Mouse (Mus musculus) adrenal gland, postnatal 4 days (tissue): ENCODE data around the gene Cct5. TPM values are rescaled to one million over a fixed set of nuclear protein-coding genes. Genes with fewer than 3 reads are reported as not detected.
A peak's percentile ranks its signal among the peaks of the same experiment; 100 is the strongest.

ENCODE experiments used
- DNase-seq, 2 experiments: peaks; one replicate each; pipeline ENCODE4 v3.0.0; 2021 to 2022; ENCODE audit warnings: low spot score in 2 of 2, mixed read lengths in 2 of 2
- total RNA-seq, 2 experiments: library from RNA; stranded (reverse); gene quantifications; 2 replicates each; pipeline ENCODE4 v1.2.3; 2021

Gene Cct5
- total RNA-seq, 2 experiments from 2014 or later, result 310 to 330 TPM

DNA sequence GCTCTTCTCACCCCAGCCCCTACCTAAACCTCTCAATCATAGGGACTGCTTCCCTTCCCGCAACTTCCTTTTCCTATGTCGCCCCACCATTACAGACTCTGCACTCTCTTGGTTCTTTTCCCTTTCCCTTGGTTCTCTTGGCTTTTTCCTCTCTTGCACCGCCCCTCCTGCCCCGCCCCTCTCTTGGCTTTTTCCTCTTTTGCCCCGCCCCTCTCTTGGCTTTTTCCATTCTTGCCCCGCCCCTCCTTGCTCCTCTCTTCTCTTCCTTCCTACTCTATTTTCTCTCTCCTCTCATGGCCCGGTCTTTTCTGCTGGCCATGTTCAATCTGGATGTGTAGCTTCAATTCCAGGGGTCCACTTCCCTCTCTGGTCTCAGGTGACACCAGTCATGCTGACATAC is 34.2 kb downstream of the Cct5 start:
- no peak for DNase-seq

DNA sequence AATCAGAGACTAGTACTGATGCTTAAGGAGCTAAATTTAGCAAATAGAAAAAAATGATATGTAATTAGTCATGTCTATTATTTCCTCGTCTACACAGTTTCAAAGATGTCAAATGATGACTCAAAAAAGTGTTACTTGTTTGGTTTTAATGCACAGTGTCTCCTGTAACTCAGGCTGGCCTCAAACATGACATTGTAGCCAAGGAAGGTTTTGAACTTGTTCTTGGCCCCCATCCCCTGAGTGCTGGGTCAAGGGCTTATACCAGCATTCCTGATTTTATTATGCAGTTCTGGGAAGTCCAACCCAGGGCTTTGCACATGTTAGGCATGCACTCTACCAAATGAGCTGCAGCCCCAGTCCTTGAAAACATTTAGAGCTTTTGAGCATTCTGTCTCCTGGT is 35.8 kb downstream of the Cct5 start:
- no peak for DNase-seq

DNA sequence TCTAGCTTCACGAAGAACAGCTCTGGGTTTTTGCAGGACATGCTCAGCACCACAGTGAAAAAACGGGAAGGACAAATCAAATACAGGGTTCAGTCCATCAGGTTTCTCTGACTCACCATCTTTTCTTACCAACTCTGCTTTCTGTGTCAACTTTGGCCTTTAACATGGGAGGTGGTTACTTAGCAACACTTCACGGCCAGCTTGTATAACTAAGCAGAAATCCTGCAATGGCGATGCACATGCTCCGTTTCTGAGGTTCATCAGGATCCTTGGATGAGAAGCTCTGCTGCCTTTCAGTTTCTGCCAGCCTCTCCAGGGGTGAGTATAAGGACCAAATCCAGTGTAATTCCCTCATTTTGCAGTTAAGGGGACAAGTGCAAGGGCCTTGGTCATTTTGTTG is 36.4 kb downstream of the Cct5 start, which contains the start of gene Cmbl:
TSS of gene Cmbl (plus strand) at position 206 of the 400 bp plus-strand sequence.
- DNase-seq, result no peak

DNA sequence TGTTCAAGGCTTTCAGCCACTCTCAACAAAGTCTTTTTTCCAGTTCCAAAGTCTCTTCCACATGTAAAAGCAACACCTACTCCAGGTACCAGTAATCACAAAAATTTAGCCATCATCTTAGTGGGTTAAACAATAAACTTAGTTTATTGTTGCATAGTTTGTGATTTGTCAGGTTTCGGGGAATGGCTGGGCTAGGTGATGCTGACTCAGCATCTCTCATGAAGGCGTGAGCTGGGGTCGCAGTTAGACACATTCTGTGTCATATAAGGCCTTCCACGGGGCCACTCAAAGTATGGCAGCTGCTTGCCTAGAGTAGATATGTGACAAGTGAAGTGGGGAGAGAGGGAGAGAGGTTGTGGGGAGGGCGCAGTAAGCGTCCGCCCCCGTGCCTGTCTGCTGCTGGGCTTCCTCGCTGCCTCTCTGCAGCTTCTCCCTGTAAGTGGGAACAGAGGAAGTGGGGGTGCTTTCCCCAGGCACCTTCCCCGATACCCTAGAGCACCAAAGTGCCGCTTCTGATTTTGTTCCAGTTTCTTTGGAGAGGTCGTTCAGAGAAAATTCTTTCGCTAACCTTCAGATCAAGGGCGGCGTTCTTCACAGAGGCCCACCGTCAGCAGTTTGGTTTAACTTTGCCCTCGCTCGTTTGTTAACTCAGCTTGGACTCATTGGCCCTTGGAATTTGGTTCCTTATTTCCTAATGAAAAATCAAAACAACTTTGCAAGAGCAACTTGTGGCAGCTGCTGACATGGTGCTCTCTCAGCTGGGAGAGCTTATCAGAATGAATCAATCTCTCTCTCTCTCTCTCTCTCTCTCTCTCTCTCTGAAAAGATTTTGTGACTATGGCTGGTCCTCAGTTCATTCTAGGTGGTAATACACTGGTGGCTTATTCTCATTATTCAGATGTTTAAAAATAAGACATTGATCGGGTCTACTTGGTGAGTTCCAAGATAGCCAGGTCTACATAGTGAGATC is 37.7 kb downstream of the Cct5 start:
- peak in 1 of 2 experiments; percentile 31 for DNase-seq

DNA sequence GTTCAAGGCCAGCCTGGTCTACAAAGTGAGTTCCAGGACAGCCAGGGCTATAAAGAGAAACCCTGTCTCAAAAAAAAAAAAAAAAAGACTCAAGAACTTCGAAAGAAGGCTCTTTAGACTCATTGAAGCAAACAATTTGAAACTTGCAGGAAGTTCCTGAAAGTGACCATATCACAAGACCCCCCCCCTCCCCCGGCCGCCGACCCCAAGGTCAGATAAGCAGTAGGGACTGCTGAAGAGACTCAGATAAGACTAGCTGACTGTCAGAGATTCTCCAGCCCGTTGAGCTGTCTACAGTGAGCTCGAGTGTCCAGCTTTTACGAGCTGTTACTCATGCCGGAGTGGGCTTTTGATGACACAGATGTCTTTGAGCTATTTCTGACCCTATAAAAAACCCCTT is 38.8 kb downstream of the Cct5 start:
- no peak for DNase-seq

DNA sequence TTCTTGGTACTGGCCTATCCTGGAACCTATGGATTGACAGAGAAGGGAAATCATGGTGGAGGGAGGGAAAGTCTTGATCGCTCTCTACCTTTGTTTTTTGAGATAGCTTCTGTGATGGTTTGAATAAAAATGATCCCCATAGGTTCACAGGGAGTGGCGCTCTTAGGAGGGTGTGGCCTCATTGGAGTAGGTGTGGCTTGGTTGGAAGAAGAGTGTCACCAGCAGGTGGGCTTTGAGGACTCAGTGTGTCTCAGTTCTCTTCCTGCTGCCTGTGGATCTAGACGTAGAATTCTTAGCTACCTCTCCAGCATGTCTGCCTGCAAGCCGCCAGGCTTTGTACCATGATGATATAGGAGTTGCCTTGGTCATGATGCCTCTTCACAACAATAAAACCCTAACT is 39.6 kb downstream of the Cct5 start:
- no peak for DNase-seq

DNA sequence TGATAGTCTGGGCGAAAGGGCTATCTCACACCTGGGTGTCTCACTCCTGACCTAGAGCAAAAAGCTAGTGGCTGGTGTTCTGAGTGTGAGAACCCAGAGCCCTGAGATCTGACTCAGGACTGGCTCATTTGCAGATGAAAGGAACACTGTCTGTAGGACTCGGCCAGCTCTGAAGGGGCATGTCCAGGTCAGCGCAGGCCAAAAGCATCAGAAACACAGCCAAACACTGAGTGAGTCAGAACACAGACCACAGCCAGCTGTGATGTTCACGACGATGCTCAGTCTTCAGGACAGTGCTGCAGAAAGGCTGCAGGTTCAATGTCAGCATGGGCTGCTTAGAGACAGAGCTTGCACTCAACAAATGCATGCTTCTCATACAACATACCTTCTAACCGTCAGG is 40.2 kb downstream of the Cct5 start:
- DNase-seq, result no peak

DNA sequence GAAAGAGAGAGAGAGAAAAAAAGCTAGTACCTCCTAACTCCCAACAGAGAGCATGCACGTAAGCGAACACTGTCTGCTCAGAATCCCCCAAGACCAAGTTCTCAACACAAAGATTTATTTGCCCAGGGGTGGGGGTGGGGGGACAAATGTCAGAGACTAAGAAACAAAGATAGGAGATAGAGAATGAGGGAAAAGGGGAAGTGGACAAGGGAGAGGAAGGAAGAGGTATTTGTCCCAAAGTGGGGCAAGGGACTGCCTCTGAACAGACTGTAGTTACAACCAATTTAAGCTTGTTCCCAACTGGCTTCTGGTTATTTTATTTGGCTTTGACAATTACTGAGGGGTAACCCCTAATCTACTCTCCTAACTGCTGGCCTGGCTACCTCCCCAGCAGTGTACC is 46.7 kb downstream of the Cct5 start:
- no peak for DNase-seq

DNA sequence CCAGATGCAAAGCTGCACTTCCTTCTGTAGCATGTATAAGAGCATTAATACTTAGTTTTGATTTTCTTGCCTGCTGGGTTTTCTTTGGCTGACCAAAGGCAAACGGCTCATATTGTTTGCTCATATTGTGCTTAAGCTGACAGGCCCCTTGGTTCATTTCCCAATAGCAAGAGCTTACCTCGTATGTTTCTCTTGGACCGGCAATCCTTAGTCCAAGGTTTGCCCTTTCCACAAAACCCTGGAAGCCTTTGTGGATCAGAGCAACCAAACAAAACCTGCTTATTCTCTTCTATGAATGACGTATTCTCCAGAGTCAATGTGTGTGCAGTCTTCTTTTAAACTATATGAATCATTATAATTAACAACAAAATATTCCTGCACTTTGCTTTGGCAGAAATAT is 51.2 kb downstream of the Cct5 start:
- no peak for DNase-seq

DNA sequence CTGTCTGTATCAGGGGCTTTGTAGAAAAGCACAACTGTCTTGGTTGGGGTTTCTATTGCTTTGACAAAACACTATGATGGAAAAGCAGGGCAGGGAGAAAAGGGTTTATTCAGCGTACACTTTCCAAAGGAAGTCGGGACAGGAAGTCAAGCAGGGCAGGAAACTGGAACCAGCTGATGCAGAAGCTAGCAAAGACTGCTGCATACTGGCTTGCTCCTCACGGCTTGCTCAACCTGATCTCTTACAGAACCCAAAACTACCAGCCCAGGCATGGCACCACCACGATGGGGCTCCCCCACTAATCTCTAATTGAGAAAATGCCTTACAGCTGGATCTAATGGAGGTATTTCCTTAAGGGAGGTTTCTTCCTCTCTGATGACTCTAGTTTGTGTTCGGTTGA is 54.2 kb downstream of the Cct5 start:
- no peak for DNase-seq

DNA sequence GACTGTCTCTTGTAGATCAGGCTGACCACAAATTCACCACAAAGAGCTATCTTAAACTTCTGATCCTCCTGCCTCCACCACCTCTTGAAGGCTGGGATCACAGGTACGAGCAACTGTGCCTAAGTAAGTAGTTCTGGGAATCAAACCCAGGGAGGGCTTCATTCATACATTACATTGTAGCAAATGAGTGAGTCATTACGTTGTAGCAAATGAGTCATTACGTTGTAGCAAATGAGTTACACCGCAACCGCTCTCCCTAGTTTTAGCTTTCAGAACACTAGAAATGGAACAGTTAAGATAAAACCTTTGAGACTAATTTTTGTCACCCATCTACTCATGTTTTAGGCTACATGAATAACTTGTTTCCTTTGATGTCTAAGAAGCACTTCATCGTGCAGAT is 55.3 kb downstream of the Cct5 start:
- no peak for DNase-seq

DNA sequence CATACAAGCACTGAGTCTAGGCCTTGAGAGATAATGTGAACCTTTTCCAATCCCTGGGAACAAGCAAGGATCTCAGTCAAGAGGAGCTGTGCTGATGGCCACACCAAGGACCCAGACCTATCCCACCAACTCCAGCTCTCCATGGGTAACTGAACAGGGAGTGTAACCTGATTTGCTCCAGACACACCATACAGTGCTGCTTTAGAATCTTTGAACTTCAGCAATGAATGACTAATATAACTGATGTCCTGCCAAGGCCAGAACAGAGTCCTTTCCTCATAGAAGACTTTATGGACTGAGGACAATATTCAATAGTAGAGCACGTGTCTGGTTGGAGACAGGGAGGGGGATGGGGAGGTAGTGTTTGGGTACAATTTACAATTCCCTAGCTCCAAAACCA is 56.5 kb downstream of the Cct5 start:
- no peak for DNase-seq

DNA sequence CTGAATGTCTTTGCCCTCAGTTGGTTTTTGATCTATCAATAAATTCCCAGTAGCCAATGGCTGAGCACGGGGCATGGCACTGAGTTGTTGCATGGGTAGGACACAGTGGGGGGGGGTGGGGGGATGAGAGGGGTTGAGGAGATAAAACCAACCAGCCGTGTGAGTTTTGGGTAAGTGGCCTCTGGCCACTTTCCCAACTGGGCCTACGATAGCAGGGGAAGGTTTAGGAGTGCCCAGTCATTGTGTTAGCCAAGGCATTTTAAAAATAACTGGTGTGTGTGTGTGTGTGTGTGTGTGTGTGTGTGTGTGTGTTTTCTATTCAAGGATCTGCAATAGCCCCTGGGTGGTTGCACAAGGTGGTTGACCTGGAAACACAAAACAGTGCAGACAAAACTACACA is 58.4 kb downstream of the Cct5 start:
- DNase-seq, result no peak

DNA sequence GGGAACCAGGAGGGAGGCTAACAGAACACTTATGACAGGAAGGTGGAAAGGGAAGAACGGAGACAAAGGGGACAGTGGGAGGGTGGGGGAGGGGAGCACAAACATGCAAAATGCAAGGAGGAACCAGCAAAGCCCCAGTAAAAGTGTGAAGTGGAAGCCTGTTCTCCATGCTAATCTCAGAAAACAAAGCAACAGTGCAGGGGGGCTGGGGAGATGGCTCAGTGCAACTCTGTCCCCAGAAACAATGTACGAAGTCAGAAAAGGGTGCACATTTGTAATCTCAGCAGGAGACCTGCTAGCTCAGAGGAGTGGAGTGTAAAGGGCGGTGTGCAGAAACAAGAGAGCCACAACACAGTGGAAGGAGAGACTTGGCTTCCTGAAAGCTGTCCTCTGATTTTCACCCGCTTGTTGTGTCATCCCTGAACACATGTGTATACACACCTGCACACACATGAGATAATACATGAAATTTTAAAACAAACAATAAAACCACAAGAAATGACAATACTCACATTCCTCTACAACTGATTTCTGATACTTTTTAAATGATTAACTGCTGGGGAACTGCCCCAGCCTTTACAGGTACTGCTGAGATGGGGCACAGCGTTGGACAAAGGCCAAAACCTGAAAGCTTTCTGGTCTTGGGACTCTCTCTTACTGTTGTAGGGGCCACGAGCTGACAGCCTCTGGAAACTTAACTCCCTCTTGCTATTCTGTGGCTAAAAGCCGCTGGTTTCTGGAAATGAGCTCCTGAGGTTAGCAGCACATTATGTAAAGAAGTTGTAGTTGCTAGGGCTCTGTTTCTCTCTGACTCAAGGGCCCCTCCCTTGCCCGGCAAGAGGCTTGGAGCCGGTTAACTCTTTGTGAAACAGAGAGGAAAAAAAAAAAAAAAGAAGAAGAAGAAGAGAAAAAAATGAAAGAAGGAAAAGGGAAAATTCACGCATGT is 59.3 kb downstream of the Cct5 start:
- no peak for DNase-seq

Other genes starting within 250 kb of the Cct5 start
- gene Ankrd33b, start 234.1 kb downstream of the Cct5 start, total RNA-seq, result 1 to 10 TPM; 2.1 to 5.5 TPM
- 1 to 10 TPM; 2.2 to 3.8 TPM for gene Ropn1l, start 148.1 kb downstream of the Cct5 start, total RNA-seq
- 100 to 1,000 TPM; 114 to 120 TPM for gene March6, start 70.8 kb downstream of the Cct5 start, total RNA-seq
- 100 to 1,000 TPM; 103 to 106 TPM for gene Cmbl, start 36.4 kb downstream of the Cct5 start, total RNA-seq
- 10 to 100 TPM; 17.1 to 17.4 TPM for gene Fam173b, start within 50 bp of the Cct5 start, total RNA-seq